Mouse (Mus musculus): ENCODE results near the gene Camta1. TPM values are rescaled to one million over a fixed set of nuclear protein-coding genes. Genes with fewer than 3 reads are reported as not detected.

Camta1 gene
- polyA plus RNA-seq, 1 experiment: 27.1 TPM

GRCm38 (mm10) chr4:151172526-151172925, 689.1 kb downstream of the Camta1 start:
- TF ChIP-seq POLR2A (IDR thresholded peaks at IDR 0.05; ENCODE audit: control insufficient read depth, extremely low read depth, insufficient read depth, low read length, poor library complexity) (no peak), CTCF (IDR thresholded peaks at IDR 0.05; ENCODE audit: borderline replicate concordance, control insufficient read depth, extremely low read depth, insufficient read depth, low read length, poor library complexity) (no peak)
- WGBS: 88% methylated on average over 8 of the region's 8 CpGs

DNA sequence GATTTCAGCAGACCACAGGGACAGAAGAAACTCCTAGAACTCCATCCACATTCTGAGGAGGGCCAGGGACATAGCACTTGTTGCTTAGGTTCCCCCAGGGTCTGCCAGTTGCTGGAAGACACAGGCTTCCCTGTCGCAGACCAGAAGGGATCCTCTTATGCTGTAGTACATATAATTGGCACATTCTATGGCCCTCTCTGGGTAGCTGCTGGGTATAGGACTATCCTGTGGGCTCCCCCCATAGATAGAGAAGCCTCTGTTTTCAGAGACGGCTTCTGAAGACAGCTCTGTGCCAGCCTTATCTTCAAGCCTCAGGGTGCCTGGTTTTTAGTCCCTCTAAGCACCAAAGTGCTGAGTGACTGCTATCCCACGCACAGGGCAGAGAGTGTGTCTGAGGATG, 690.6 kb downstream of the Camta1 start:
- Histone ChIP-seq H3K4me3 (ENCODE audit: control insufficient read depth, insufficient read depth, low read length) (no peak overlapping the region), H3K36me3 (ENCODE audit: control insufficient read depth, insufficient read depth, low read length) (no peaks in the 10 kb centered on the region), H3K27ac (ENCODE audit: control insufficient read depth, insufficient read depth, low read length) (no peak overlapping the region), H3K27me3 (ENCODE audit: control insufficient read depth, insufficient read depth, low read length) (no peaks in the 10 kb centered on the region), H3K4me1 (replicated peaks; ENCODE audit: control insufficient read depth, insufficient read depth, low read length) (no peaks in the 10 kb centered on the region)
- WGBS: 89% methylated on average over 3 of the region's 3 CpGs
- TF ChIP-seq POLR2A (IDR thresholded peaks at IDR 0.05; ENCODE audit: control insufficient read depth, extremely low read depth, insufficient read depth, low read length, poor library complexity): no peak
- DNase-seq: no peak

More at GRCm38 (mm10) chr4:151172526-151172925, 689.1 kb downstream of the Camta1 start:
- Histone ChIP-seq H3K27ac (ENCODE audit: control insufficient read depth, insufficient read depth, low read length) (no peak overlapping the region), H3K4me3 (ENCODE audit: control insufficient read depth, insufficient read depth, low read length) (no peak overlapping the region), H3K27me3 (ENCODE audit: control insufficient read depth, insufficient read depth, low read length) (no peaks in the 10 kb centered on the region), H3K4me1 (replicated peaks; ENCODE audit: control insufficient read depth, insufficient read depth, low read length) (no peaks in the 10 kb centered on the region), H3K36me3 (ENCODE audit: control insufficient read depth, insufficient read depth, low read length) (no peaks in the 10 kb centered on the region)
- DNase-seq: no peak

GRCm38 (mm10) chr4:151170658-151171057, 691.0 kb downstream of the Camta1 start:
- Histone ChIP-seq H3K36me3 (ENCODE audit: control insufficient read depth, insufficient read depth, low read length) (no peaks in the 10 kb centered on the region), H3K27ac (ENCODE audit: control insufficient read depth, insufficient read depth, low read length) (no peak overlapping the region), H3K4me1 (replicated peaks; ENCODE audit: control insufficient read depth, insufficient read depth, low read length) (no peaks in the 10 kb centered on the region), H3K4me3 (ENCODE audit: control insufficient read depth, insufficient read depth, low read length) (no peak overlapping the region), H3K27me3 (ENCODE audit: control insufficient read depth, insufficient read depth, low read length) (no peaks in the 10 kb centered on the region)
- no peak for DNase-seq
- no peak for TF ChIP-seq POLR2A (IDR thresholded peaks at IDR 0.05; ENCODE audit: control insufficient read depth, extremely low read depth, insufficient read depth, low read length, poor library complexity)
- no peak for TF ChIP-seq CTCF (IDR thresholded peaks at IDR 0.05; ENCODE audit: borderline replicate concordance, control insufficient read depth, extremely low read depth, insufficient read depth, low read length, poor library complexity)
- WGBS: 73% methylated on average over 18 of the region's 18 CpGs

DNA sequence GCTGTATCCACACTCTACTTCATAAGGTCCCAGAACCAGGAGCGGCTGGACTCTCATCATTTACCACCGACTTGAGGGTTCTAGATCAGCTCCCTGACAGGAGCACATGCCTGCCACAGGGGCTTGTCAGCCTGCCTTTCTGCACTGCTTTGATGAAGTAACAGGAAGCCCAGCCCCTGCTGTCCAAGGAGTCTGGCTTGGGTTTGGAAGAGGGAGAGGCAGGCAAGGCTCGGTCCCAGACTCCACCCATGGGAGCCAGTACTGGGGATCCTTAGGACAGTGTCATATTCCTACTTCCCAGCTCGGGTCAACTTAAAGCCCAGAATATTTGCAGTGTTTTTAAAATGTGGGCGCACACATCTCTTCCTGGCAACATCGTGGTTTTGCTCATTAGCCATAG, 694.7 kb downstream of the Camta1 start:
- 83% methylated on average over 6 of the region's 6 CpGs for WGBS
- H3K4me1 ChIP-seq (replicated peaks; ENCODE audit: control insufficient read depth, insufficient read depth, low read length): no peaks in the 10 kb centered on the region
- H3K36me3 ChIP-seq (ENCODE audit: control insufficient read depth, insufficient read depth, low read length): no peaks in the 10 kb centered on the region
- no peak for DNase-seq
- TF ChIP-seq CTCF (IDR thresholded peaks at IDR 0.05; ENCODE audit: borderline replicate concordance, control insufficient read depth, extremely low read depth, insufficient read depth, low read length, poor library complexity) (no peak), POLR2A (IDR thresholded peaks at IDR 0.05; ENCODE audit: control insufficient read depth, extremely low read depth, insufficient read depth, low read length, poor library complexity) (no peak)
- H3K27me3 ChIP-seq (ENCODE audit: control insufficient read depth, insufficient read depth, low read length): no peaks in the 10 kb centered on the region
- no peak overlapping the region for H3K27ac ChIP-seq (ENCODE audit: control insufficient read depth, insufficient read depth, low read length)
- H3K4me3 ChIP-seq (ENCODE audit: control insufficient read depth, insufficient read depth, low read length): no peak overlapping the region

GRCm38 (mm10) chr4:151165539-151165938, 696.1 kb downstream of the Camta1 start:
- H3K4me1 ChIP-seq (replicated peaks; ENCODE audit: control insufficient read depth, insufficient read depth, low read length): no peaks in the 10 kb centered on the region
- TF ChIP-seq CTCF (IDR thresholded peaks at IDR 0.05; ENCODE audit: borderline replicate concordance, control insufficient read depth, extremely low read depth, insufficient read depth, low read length, poor library complexity) (no peak), POLR2A (IDR thresholded peaks at IDR 0.05; ENCODE audit: control insufficient read depth, extremely low read depth, insufficient read depth, low read length, poor library complexity) (no peak)
- WGBS: 20% methylated on average over 10 of the region's 10 CpGs
- H3K36me3 ChIP-seq (ENCODE audit: control insufficient read depth, insufficient read depth, low read length): no peaks in the 10 kb centered on the region
- H3K27me3 ChIP-seq (ENCODE audit: control insufficient read depth, insufficient read depth, low read length): no peaks in the 10 kb centered on the region
- no peak for DNase-seq
- H3K27ac ChIP-seq (ENCODE audit: control insufficient read depth, insufficient read depth, low read length): no peak overlapping the region
- no peak overlapping the region for H3K4me3 ChIP-seq (ENCODE audit: control insufficient read depth, insufficient read depth, low read length)

- Histone ChIP-seq H3K4me3 (ENCODE audit: control insufficient read depth, insufficient read depth, low read length) (no peak overlapping the region), H3K36me3 (ENCODE audit: control insufficient read depth, insufficient read depth, low read length) (no peaks in the 10 kb centered on the region), H3K27ac (ENCODE audit: control insufficient read depth, insufficient read depth, low read length) (no peak overlapping the region), H3K4me1 (replicated peaks; ENCODE audit: control insufficient read depth, insufficient read depth, low read length) (no peaks in the 10 kb centered on the region), H3K27me3 (ENCODE audit: control insufficient read depth, insufficient read depth, low read length) (no peaks in the 10 kb centered on the region)
- DNase-seq: no peak
- TF ChIP-seq POLR2A (IDR thresholded peaks at IDR 0.05; ENCODE audit: control insufficient read depth, extremely low read depth, insufficient read depth, low read length, poor library complexity): no peak
- WGBS: 88% methylated on average over 1 of the region's 1 CpGs
Observed at GRCm38 (mm10) chr4:151164309-151164708, 697.4 kb downstream of the Camta1 start.

GRCm38 (mm10) chr4:151161869-151162268, 699.8 kb downstream of the Camta1 start:
- no peak for DNase-seq
- H3K4me1 ChIP-seq (replicated peaks; ENCODE audit: control insufficient read depth, insufficient read depth, low read length): no peaks in the 10 kb centered on the region
- no peaks in the 10 kb centered on the region for H3K27me3 ChIP-seq (ENCODE audit: control insufficient read depth, insufficient read depth, low read length)
- H3K4me3 ChIP-seq (ENCODE audit: control insufficient read depth, insufficient read depth, low read length): no peak overlapping the region
- 56% methylated on average over 6 of the region's 6 CpGs for WGBS
- TF ChIP-seq POLR2A (IDR thresholded peaks at IDR 0.05; ENCODE audit: control insufficient read depth, extremely low read depth, insufficient read depth, low read length, poor library complexity) (no peak), CTCF (IDR thresholded peaks at IDR 0.05; ENCODE audit: borderline replicate concordance, control insufficient read depth, extremely low read depth, insufficient read depth, low read length, poor library complexity) (no peak)
- no peaks in the 10 kb centered on the region for H3K36me3 ChIP-seq (ENCODE audit: control insufficient read depth, insufficient read depth, low read length)
- H3K27ac ChIP-seq (ENCODE audit: control insufficient read depth, insufficient read depth, low read length): no peak overlapping the region
